Comparison of ENCODE assay signal across 8 mouse cellular contexts in genomic region chr1:138619996-138620461, GRCm38 (mm10). TPM values are rescaled to one million over a fixed set of nuclear protein-coding genes. Genes with fewer than 3 reads are reported as not detected.
A peak's percentile ranks its signal among the peaks of the same experiment; 100 is the strongest.
DNase-seq lines count a peak whose midpoint lies in the region; ATAC-seq and TF ChIP-seq lines count a peak whose summit lies in the region.

Gene Nek7, minus strand, starts transcription at chr1:138620141.

- DNase-seq in CD8-positive naive resting alpha-beta T cell, adult 2 months (ENCODE audit: low read depth in 2 of 2, low spot score in 2 of 2) = peak; percentile 7 to 40
- DNase-seq in adrenal gland, adult 18-20 months (ENCODE audit: low spot score in 2 of 2) = peak; percentile 32 to 37
- peak; percentile 89 for DNase-seq in kidney, postnatal 0 days (ENCODE audit: low spot score)
- peak; percentile 77 for DNase-seq in naive thymus-derived CD4-positive, alpha-beta T cell, adult 2 months (ENCODE audit: low read depth)
- no peak for DNase-seq in ovary, postnatal 36 days (ENCODE audit: low spot score)

- peak within 1 kb of the TSS; percentile 99 for H3K27ac ChIP-seq in heart, embryonic 15.5 days
- peak within 1 kb of the TSS; percentile 100 for H3K27ac ChIP-seq in kidney, postnatal 0 days
- peak within 1 kb of the TSS; percentile 97 for H3K27ac ChIP-seq in liver, embryonic 12.5 days

- H3K4me1 ChIP-seq in erythroblast, embryonic 14.5 days (ENCODE audit: control insufficient read depth) = peaks cover 26% of the 10 kb centered on the region
- peaks cover 14% of the 10 kb centered on the region for H3K4me1 ChIP-seq in heart, embryonic 15.5 days (replicated peaks)
- peaks cover 4% of the 10 kb centered on the region; the same call in 1 of the 2 replicates for H3K4me1 ChIP-seq in kidney, postnatal 0 days (replicated peaks; ENCODE audit: insufficient read depth, low read length)
- peaks cover 29% of the 10 kb centered on the region for H3K4me1 ChIP-seq in liver, embryonic 12.5 days

- H3K36me3 ChIP-seq in erythroblast, embryonic 14.5 days (ENCODE audit: control insufficient read depth) = peaks cover under 1% of the 10 kb centered on the region; the same call in 1 of the 2 replicates
- no peaks in the 10 kb centered on the region for H3K36me3 ChIP-seq in heart, embryonic 15.5 days
- H3K36me3 ChIP-seq in kidney, postnatal 0 days (ENCODE audit: insufficient read depth, low read length) = no peaks in the 10 kb centered on the region
- no peaks in the 10 kb centered on the region for H3K36me3 ChIP-seq in liver, embryonic 12.5 days

- no peaks in the 10 kb centered on the region for H3K9me3 ChIP-seq in erythroblast, embryonic 14.5 days (ENCODE audit: control insufficient read depth, low read length)
- H3K9me3 ChIP-seq in heart, embryonic 15.5 days (replicated peaks) = no peaks in the 10 kb centered on the region
- H3K9me3 ChIP-seq in kidney, postnatal 0 days (replicated peaks; ENCODE audit: low read length) = no peaks in the 10 kb centered on the region
- H3K9me3 ChIP-seq in liver, embryonic 12.5 days (replicated peaks) = no peaks in the 10 kb centered on the region

- H3K27me3 ChIP-seq in erythroblast, embryonic 14.5 days (ENCODE audit: control insufficient read depth) = no peaks in the 10 kb centered on the region
- H3K27me3 ChIP-seq in heart, embryonic 15.5 days = no peaks in the 10 kb centered on the region
- no peaks in the 10 kb centered on the region for H3K27me3 ChIP-seq in kidney, postnatal 0 days (ENCODE audit: insufficient read depth, low read length)
- no peaks in the 10 kb centered on the region for H3K27me3 ChIP-seq in liver, embryonic 12.5 days (replicated peaks)

- 2% methylated on average over 11 of the region's 11 CpGs for WGBS in heart, embryonic 15.5 days
- 2% methylated on average over 11 of the region's 11 CpGs for WGBS in kidney, postnatal 0 days
- WGBS in liver, embryonic 12.5 days (ENCODE audit: insufficient replicate concordance) = under 1% methylated on average over 11 of the region's 11 CpGs

- H3K9ac ChIP-seq in heart, embryonic 15.5 days = peak within 1 kb of the TSS; percentile 91
- H3K9ac ChIP-seq in kidney, postnatal 0 days (ENCODE audit: low read depth, low read length) = peak within 1 kb of the TSS; percentile 96
- H3K9ac ChIP-seq in liver, embryonic 12.5 days = peak within 1 kb of the TSS; percentile 94

- peak; percentile 78 for TF ChIP-seq CTCF in kidney, postnatal 0 days (IDR thresholded peaks at IDR 0.05; ENCODE audit: low read depth)

- H3K4me2 ChIP-seq in heart, embryonic 15.5 days = peak within 1 kb of the TSS; percentile 84
- H3K4me2 ChIP-seq in kidney, postnatal 0 days (ENCODE audit: low read length) = peak within 1 kb of the TSS; percentile 79
- H3K4me2 ChIP-seq in liver, embryonic 12.5 days = peak within 1 kb of the TSS; percentile 92

- H3K4me3 ChIP-seq in erythroblast, embryonic 14.5 days (replicated peaks) = peak within 1 kb of the TSS; percentile 97
- peak within 1 kb of the TSS; percentile 78 for H3K4me3 ChIP-seq in heart, embryonic 15.5 days
- H3K4me3 ChIP-seq in kidney, postnatal 0 days (replicated peaks; ENCODE audit: low read depth, low read length) = peak within 1 kb of the TSS; percentile 96
- peak within 1 kb of the TSS; percentile 92 for H3K4me3 ChIP-seq in liver, embryonic 12.5 days

- no peak for ATAC-seq in heart, embryonic 15.5 days (replicated peaks; ENCODE audit: insufficient number of reproducible peaks, insufficient read depth, low FRiP score, low read depth)
- ATAC-seq in kidney, postnatal 0 days (replicated peaks; ENCODE audit: low FRiP score, low read depth) = no peak
- ATAC-seq in liver, embryonic 12.5 days = peak; percentile 8; the same call in 1 of the 2 replicates

RNA-seq across cellular contexts. Expression of gene Nek7, which starts in this region (rescaled TPM):
- 10 to 100 TPM; 43.8 to 52.3 TPM for total RNA-seq in adrenal gland, adult 18-20 months (2021)
- polyA plus RNA-seq in erythroblast, embryonic 14.5 days (2012) = 0.60 and 0.92 TPM in 2 replicates
- polyA plus RNA-seq in heart, embryonic 15.5 days (2015; fragmentation: Nextera tagmentation; extraction: Ambion mirVana) = 44.4 and 45.7 TPM in 2 replicates
- 42.8 and 43.6 TPM in 2 replicates for polyA plus RNA-seq in kidney, postnatal 0 days (2015; fragmentation: Nextera tagmentation; extraction: Ambion mirVana)
- 22.2 TPM in 2 replicates for polyA plus RNA-seq in liver, embryonic 12.5 days (2016; fragmentation: Nextera tagmentation; extraction: Ambion mirVana)

Comparison
In these comparisons a context has a peak if more than half of its experiments do, and no peak if none do; other contexts are left out.
1. RNA of gene Nek7 (polyA plus RNA-seq): 44.4 to 45.7 TPM in heart, embryonic 15.5 days, 42.8 to 43.6 TPM in kidney, postnatal 0 days and 22.2 TPM in liver, embryonic 12.5 days; 0.60 to 0.92 TPM in erythroblast, embryonic 14.5 days; every median in the first group is over 10 times any median in the second.
2. Peak in every context shown above with its lines, with median percentiles within 50 percentile points of each other: H3K4me3 ChIP-seq, H3K27ac ChIP-seq, H3K4me2 ChIP-seq and H3K9ac ChIP-seq.